ENCODE assay signal across 9 mouse cellular contexts in genomic region chr11:87578963-87579601, GRCm38 (mm10). TPM values are rescaled to one million over a fixed set of nuclear protein-coding genes. Genes with fewer than 3 reads are reported as not detected.
DNase-seq lines count a peak whose midpoint lies in the region; ATAC-seq and TF ChIP-seq lines count a peak whose summit lies in the region.
"Had no signal": no experiment of that assay in that cellular context is flagged by ENCODE, and none has a peak within 500 bp of the region (broad histone marks: within the 10 kb centered on the region; RNA-seq: fewer than 3 reads in every experiment).

No protein-coding gene starts in this region.

- DNase-seq in ES-E14 (ENCODE audit: low read depth, low spot score) = no peak
- DNase-seq in cerebellum, adult 11-12 months = peak; percentile 86
- peak; percentile 62 to 78 for DNase-seq in heart, adult 18-20 months
- DNase-seq in lung, adult 2 months = peak; percentile 42
- DNase-seq in ovary, postnatal 14 days (ENCODE audit: low spot score) = no peak
- no peak for DNase-seq in spleen, postnatal 14 days (ENCODE audit: low spot score in 2 of 2)

- no peaks in the 10 kb centered on the region for H3K9me3 ChIP-seq in ES-E14 (ENCODE audit: control insufficient read depth, insufficient read depth, low read depth, low read length)
- no peaks in the 10 kb centered on the region for H3K9me3 ChIP-seq in intestine, postnatal 0 days (ENCODE audit: control insufficient read depth)

- H3K9ac ChIP-seq in ES-E14 (ENCODE audit: insufficient read depth, low read depth, low read length, poor library complexity, severe bottlenecking) = no peak overlapping the region
- H3K9ac ChIP-seq in intestine, postnatal 0 days (ENCODE audit: low read depth, low read length) = peak overlapping the region; percentile 46; the same call in 1 of the 2 replicates

- TF ChIP-seq POLR2A in lung, adult 2 months (IDR thresholded peaks at IDR 0.05; ENCODE audit: borderline replicate concordance, extremely low read depth, low read depth, low read length) = peak; percentile 55; the same call in 1 of the 2 replicates
- TF ChIP-seq POLR2A in small intestine, adult 2 months (IDR thresholded peaks at IDR 0.05; ENCODE audit: low read depth, low read length) = no peak

- TF ChIP-seq CTCF in intestine, postnatal 0 days (IDR thresholded peaks at IDR 0.05; ENCODE audit: low read depth) = no peak
- TF ChIP-seq CTCF in lung, adult 2 months (IDR thresholded peaks at IDR 0.05; ENCODE audit: insufficient read depth, low read length) = no peak
- TF ChIP-seq CTCF in small intestine, adult 2 months (IDR thresholded peaks at IDR 0.05; ENCODE audit: extremely low read depth, insufficient read length, insufficient replicate concordance, low read depth, low read length) = no peak

- H3K4me2 ChIP-seq in intestine, postnatal 0 days (replicated peaks; ENCODE audit: low read depth) = peak overlapping the region; percentile 84

- H3K4me1 ChIP-seq in ES-E14 (ENCODE audit: control insufficient read depth in 2 of 2, insufficient read depth in 2 of 2, low read length in 2 of 2, poor library complexity in 1 of 2) = peaks cover 5 to 16% of the 10 kb centered on the region in 2 experiments; a peak in 2 of 4 replicates
- H3K4me1 ChIP-seq in intestine, postnatal 0 days (replicated peaks; ENCODE audit: control insufficient read depth, insufficient read depth, low read length) = no peaks in the 10 kb centered on the region; the same call in 1 of the 2 replicates
- peaks cover 8% of the 10 kb centered on the region for H3K4me1 ChIP-seq in lung, adult 2 months (ENCODE audit: control insufficient read depth, insufficient read depth, low read length)
- peaks cover 14% of the 10 kb centered on the region; the same call in 1 of the 2 replicates for H3K4me1 ChIP-seq in small intestine, adult 2 months (ENCODE audit: control insufficient read depth, insufficient read depth, insufficient read length, low read length)

- 24% methylated on average over 10 of the region's 10 CpGs for WGBS in intestine, postnatal 0 days
- WGBS in lung, adult 2 months = 10% methylated on average over 10 of the region's 10 CpGs
- 34% methylated on average over 10 of the region's 10 CpGs for WGBS in small intestine, adult 2 months

- no peak overlapping the region for H3K27ac ChIP-seq in ES-E14 (ENCODE audit: insufficient read depth, low read depth, low read length, poor library complexity, severe bottlenecking)
- H3K27ac ChIP-seq in intestine, postnatal 0 days (ENCODE audit: low read depth, low read length) = no peak overlapping the region
- peak overlapping the region; percentile 63 for H3K27ac ChIP-seq in small intestine, adult 2 months (ENCODE audit: insufficient read depth, low read depth, low read length)

- ATAC-seq in intestine, postnatal 0 days = no peak

- H3K36me3 ChIP-seq in ES-E14 (ENCODE audit: control insufficient read depth, insufficient read depth, low read length, poor library complexity, severe bottlenecking) = no peaks in the 10 kb centered on the region
- no peaks in the 10 kb centered on the region for H3K36me3 ChIP-seq in intestine, postnatal 0 days (ENCODE audit: control insufficient read depth, insufficient read depth)
- no peaks in the 10 kb centered on the region for H3K36me3 ChIP-seq in small intestine, adult 2 months (ENCODE audit: control insufficient read depth, insufficient read depth, low read length)

- in situ Hi-C loops in ES-E14 (cut with MboI; ENCODE audit: low sequenced_read_pairs in 2 of 2, unreplicated experiment in 2 of 2) = no loop called here

- H3K27me3 ChIP-seq in intestine, postnatal 0 days (replicated peaks; ENCODE audit: control insufficient read depth, insufficient read depth, low read length) = no peaks in the 10 kb centered on the region
- peaks cover 4% of the 10 kb centered on the region for H3K27me3 ChIP-seq in small intestine, adult 2 months (ENCODE audit: control insufficient read depth, insufficient read depth, low read length)

- peak overlapping the region; percentile 60 to 72; a peak in 3 of 4 replicates for H3K4me3 ChIP-seq in ES-E14 (ENCODE audit: insufficient read depth in 1 of 2, low read depth in 1 of 2, low read length in 2 of 2, poor library complexity in 1 of 2, severe bottlenecking in 1 of 2)
- H3K4me3 ChIP-seq in intestine, postnatal 0 days (ENCODE audit: low read depth, low read length) = peak overlapping the region; percentile 47
- H3K4me3 ChIP-seq in lung, adult 2 months (replicated peaks; ENCODE audit: extremely low read depth, low read depth, low read length) = peak overlapping the region; percentile 79
- peak overlapping the region; percentile 69 for H3K4me3 ChIP-seq in small intestine, adult 2 months (ENCODE audit: low read depth, low read length)
- H3K4me3 ChIP-seq: myocyte had no signal

TF ChIP-seq in ES-E14, 5 proteins besides CTCF, POLR2A, EP300 and RAD21:
- TF ChIP-seq ZC3H11A (IDR thresholded peaks at IDR 0.05; ENCODE audit: borderline replicate concordance, low read depth, low read length) (no peak), MAFK (IDR thresholded peaks at IDR 0.05; ENCODE audit: insufficient read depth, low read depth, low read length) (no peak)

RNA-seq across cellular contexts. Expression of gene Sept4, which starts 10.4 kb away (rescaled TPM):
- 6.1 and 6.6 TPM in 2 replicates for total RNA-seq in ES-E14 (2012; rRNA removed)
- 10 to 100 TPM; 31.8 to 37.7 TPM for total RNA-seq in heart, adult 18-20 months (2021)
- polyA plus RNA-seq in intestine, postnatal 0 days (2015; fragmentation: Nextera tagmentation; extraction: Ambion mirVana) = 47.2 and 47.3 TPM in 2 replicates
- polyA plus RNA-seq in lung, adult 2 months (2012; rRNA removed) = 149 and 238 TPM in 2 replicates
- 11.3 and 19.8 TPM in 2 replicates for polyA plus RNA-seq in small intestine, adult 2 months (2012; rRNA removed)

RNA-seq across cellular contexts. Expression of gene Gm11492, which starts 12.6 kb away (rescaled TPM):
- 0.27 and 0.32 TPM in 2 replicates for total RNA-seq in ES-E14 (2012; rRNA removed)
- total RNA-seq in heart, adult 18-20 months (2021) = not detected
- polyA plus RNA-seq in intestine, postnatal 0 days (2015; fragmentation: Nextera tagmentation; extraction: Ambion mirVana) = not detected in 2 replicates
- not detected in 2 replicates for polyA plus RNA-seq in lung, adult 2 months (2012; rRNA removed)
- polyA plus RNA-seq in small intestine, adult 2 months (2012; rRNA removed) = not detected in 2 replicates
- polyA plus RNA-seq: myocyte had no signal

RNA-seq across cellular contexts. Expression of gene Mtmr4, which starts 12.9 kb away (rescaled TPM):
- 26.2 and 27.7 TPM in 2 replicates for total RNA-seq in ES-E14 (2012; rRNA removed)
- total RNA-seq in heart, adult 18-20 months (2021) = 10 to 100 TPM; 22.9 to 25.2 TPM
- 11.1 and 12.2 TPM in 2 replicates for polyA plus RNA-seq in intestine, postnatal 0 days (2015; fragmentation: Nextera tagmentation; extraction: Ambion mirVana)
- 21.0 and 22.1 TPM in 2 replicates for polyA plus RNA-seq in lung, adult 2 months (2012; rRNA removed)
- 28.3 and 60.0 TPM in 2 replicates for polyA plus RNA-seq in small intestine, adult 2 months (2012; rRNA removed)

RNA-seq across cellular contexts. Expression of gene Hsf5, which starts 37.9 kb away (rescaled TPM):
- 0.32 and 0.40 TPM in 2 replicates for total RNA-seq in ES-E14 (2012; rRNA removed)
- total RNA-seq in heart, adult 18-20 months (2021) = not detected
- 0.05 TPM in 1 of 2 replicates, not detected in the other for polyA plus RNA-seq in intestine, postnatal 0 days (2015; fragmentation: Nextera tagmentation; extraction: Ambion mirVana)
- polyA plus RNA-seq in lung, adult 2 months (2012; rRNA removed) = 0.02 TPM in 1 of 2 replicates, not detected in the other
- 0.13 and 0.34 TPM in 2 replicates for polyA plus RNA-seq in small intestine, adult 2 months (2012; rRNA removed)
- polyA plus RNA-seq: myocyte had no signal

Comparison
In these comparisons a context has a peak if more than half of its experiments do, and no peak if none do; other contexts are left out.
1. DNase-seq: peak in cerebellum, adult 11-12 months (single experiment), heart, adult 18-20 months (2 of 2) and lung, adult 2 months (single experiment); none in ES-E14 (single experiment), ovary, postnatal 14 days (single experiment) and spleen, postnatal 14 days (0 of 2).
2. Peak in every context shown above with its lines, with median percentiles within 50 percentile points of each other: H3K4me3 ChIP-seq.